Mouse (Mus musculus) neural tube, embryonic 15.5 days (tissue): ENCODE data around the gene Mtap. TPM values are rescaled to one million over a fixed set of nuclear protein-coding genes. Genes with fewer than 3 reads are reported as not detected.

Experiments
- ATAC-seq: fragments of 200-750 bp; cut with Nextera tagmentation; 2 replicates; pipeline ENCODE4 v1.8.0; 2017; ENCODE audit warnings: mild to moderate bottlenecking, moderate TSS enrichment, moderate library complexity; ENCODE audit not compliant: low FRiP score
- H3K27ac ChIP-seq: fragments of 300-500 bp; sonication (generic); replicated peaks from 2 replicates; pipeline ENCODE4 v1.5.1; 2015; ENCODE audit warnings: mild to moderate bottlenecking, inconsistent platforms
- H3K27me3 ChIP-seq: fragments of 300-500 bp; sonication (generic); replicated peaks from 2 replicates; pipeline ENCODE4 v1.6.1; 2015; ENCODE audit warnings: inconsistent platforms
- H3K36me3 ChIP-seq: fragments of 300-500 bp; sonication (generic); 2 replicates; pipeline ENCODE4 v1.6.1; 2015; ENCODE audit warnings: inconsistent platforms
- H3K4me1 ChIP-seq: fragments of 300-500 bp; sonication (generic); 2 replicates; pipeline ENCODE4 v1.6.1; 2015; ENCODE audit warnings: inconsistent platforms
- H3K4me2 ChIP-seq: fragments of 300-500 bp; sonication (generic); 2 replicates; pipeline ENCODE4 v1.6.1; 2015; ENCODE audit warnings: inconsistent platforms, mild to moderate bottlenecking, moderate library complexity
- H3K4me3 ChIP-seq: fragments of 300-500 bp; sonication (generic); replicated peaks from 2 replicates; pipeline ENCODE4 v1.5.1; 2015; ENCODE audit warnings: mild to moderate bottlenecking, inconsistent platforms
- H3K9ac ChIP-seq: fragments of 300-500 bp; sonication (generic); replicated peaks from 2 replicates; pipeline ENCODE4 v1.6.1; 2015; ENCODE audit warnings: mild to moderate bottlenecking, inconsistent platforms
- H3K9me3 ChIP-seq: fragments of 300-500 bp; sonication (generic); replicated peaks from 2 replicates; pipeline ENCODE4 v1.6.1; 2016; ENCODE audit warnings: inconsistent platforms
- WGBS: fragments of 180-500 bp; shearing (Covaris S2); methylation state at CpG from one replicate; pipeline ENCODE4 v1.1.7; 2015; ENCODE audit warnings: mixed read lengths; 5-methylcytosine and 5-hydroxymethylcytosine counted together
- polyA plus RNA-seq: library from polyadenylated mRNA; unstranded; fragments of >200 nt; fragmentation: Nextera tagmentation; extraction: Ambion mirVana; gene quantifications from 2 replicates; pipeline ENCODE4 v1.2.1, GENCODE M21; 2015

Gene Mtap
- polyA plus RNA-seq, 1 experiment from 2014 or later: 27.1 TPM

DNA sequence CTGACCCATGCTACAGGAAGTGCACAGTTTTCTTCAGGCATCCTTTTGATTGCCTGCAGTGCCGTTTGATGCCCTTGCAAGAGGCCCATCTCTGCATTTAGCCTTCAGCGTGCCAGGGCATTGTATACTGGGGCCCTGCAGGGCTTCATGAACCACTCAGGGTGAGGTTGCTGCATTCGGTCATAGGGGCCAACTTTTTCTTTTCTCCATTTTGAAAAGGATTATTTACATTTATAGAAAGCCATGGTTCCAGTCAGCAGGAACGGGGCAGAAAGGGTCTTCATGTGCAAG is 1.4 kb downstream of the Mtap start:
- Histone ChIP-seq H3K27me3 (no peaks in the 10 kb centered on the region), H3K9ac (0 out of 2 replicates have a peak overlapping the region, but pooled peaks have one; percentile 71), H3K4me3 (peak overlapping the region; percentile 84), H3K36me3 (no peaks in the 10 kb centered on the region), H3K4me1 (peaks cover 26% of the 10 kb centered on the region), H3K9me3 (no peaks in the 10 kb centered on the region), H3K4me2 (peak overlapping the region; percentile 90), H3K27ac (no peak overlapping the region)
- WGBS: 11% methylated on average over 4 of the region's 4 CpGs
- no peak for ATAC-seq

DNA sequence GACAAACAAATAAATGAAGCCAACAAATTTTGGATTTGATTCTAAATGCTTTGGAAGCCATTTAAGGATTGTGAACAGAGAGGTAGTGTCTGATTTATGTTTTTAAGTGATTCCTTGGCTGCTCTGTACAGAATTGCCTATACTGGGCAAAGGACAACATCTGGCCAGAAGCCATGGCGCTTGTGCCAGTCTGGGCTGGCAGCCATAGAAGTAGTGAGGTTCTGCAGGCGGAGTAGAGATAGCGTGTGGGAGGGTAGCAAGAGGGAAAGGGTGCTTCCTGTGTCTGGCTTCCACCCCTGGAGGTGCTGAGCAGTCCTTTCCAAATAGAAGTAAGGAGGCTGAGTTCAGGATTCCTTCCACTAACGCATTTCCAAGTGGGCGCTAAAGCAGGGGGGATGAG is 3.9 kb downstream of the Mtap start:
- H3K4me2 ChIP-seq: no peak overlapping the region
- H3K27ac ChIP-seq: no peak overlapping the region
- WGBS: 74% methylated on average over 5 of the region's 5 CpGs
- H3K36me3 ChIP-seq: no peaks in the 10 kb centered on the region
- H3K4me1 ChIP-seq: peaks cover 26% of the 10 kb centered on the region
- no peaks in the 10 kb centered on the region for H3K27me3 ChIP-seq
- no peak overlapping the region for H3K4me3 ChIP-seq
- ATAC-seq: no peak
- no peak overlapping the region for H3K9ac ChIP-seq
- no peaks in the 10 kb centered on the region for H3K9me3 ChIP-seq

DNA sequence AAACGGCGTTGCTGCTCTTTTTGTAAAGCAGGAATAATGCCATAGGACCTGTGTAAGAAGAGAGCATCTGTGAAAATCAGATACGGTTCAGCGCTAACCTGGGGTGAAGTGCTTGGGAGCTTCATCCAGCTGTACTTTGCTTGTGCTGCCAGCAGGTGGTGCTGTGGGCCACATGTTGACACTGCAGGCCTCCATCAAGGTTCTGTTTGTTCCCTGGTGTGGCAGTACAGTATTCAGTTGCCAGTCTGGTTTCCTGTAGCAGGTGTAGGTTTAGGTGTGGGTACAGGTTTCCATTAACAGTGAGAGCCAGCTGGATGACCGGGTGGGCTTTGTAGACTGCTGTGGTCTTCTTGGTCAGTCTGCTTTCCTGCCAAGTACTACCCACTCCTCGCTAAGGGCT is 8.5 kb downstream of the Mtap start:
- Histone ChIP-seq H3K4me2 (no peak overlapping the region), H3K36me3 (peaks cover 17% of the 10 kb centered on the region), H3K9ac (no peak overlapping the region), H3K27me3 (no peaks in the 10 kb centered on the region), H3K9me3 (no peaks in the 10 kb centered on the region), H3K4me3 (no peak overlapping the region), H3K27ac (no peak overlapping the region), H3K4me1 (peaks cover 5% of the 10 kb centered on the region; the same call in 1 of the 2 replicates)
- peak; percentile 78; the same call in 1 of the 2 replicates for ATAC-seq
- WGBS: 48% methylated on average over 6 of the region's 6 CpGs

DNA sequence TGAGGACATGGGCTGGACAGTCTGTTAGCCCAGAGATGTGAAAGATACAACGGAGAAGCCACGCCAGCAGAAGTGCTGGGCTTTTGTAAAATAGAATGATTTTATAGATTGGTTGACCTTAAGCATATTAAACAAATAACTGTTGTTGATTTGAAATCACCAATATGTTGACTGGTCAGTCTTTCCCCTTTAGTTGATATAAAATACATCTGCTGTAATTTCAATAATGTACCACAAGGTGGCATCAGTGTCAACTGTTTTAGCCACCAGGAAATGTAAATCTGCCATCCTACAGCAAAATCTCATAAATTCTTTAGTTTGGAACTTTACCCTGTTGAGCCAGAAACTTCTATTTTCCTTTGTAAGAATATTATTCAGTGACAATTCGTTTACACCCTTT is 9.4 kb downstream of the Mtap start:
- Histone ChIP-seq H3K27me3 (no peaks in the 10 kb centered on the region), H3K27ac (no peak overlapping the region), H3K4me1 (no peaks in the 10 kb centered on the region), H3K9ac (no peak overlapping the region), H3K4me2 (no peak overlapping the region), H3K9me3 (no peaks in the 10 kb centered on the region), H3K36me3 (peaks cover 19% of the 10 kb centered on the region), H3K4me3 (no peak overlapping the region)
- ATAC-seq: no peak
- 58% methylated on average over 3 of the region's 3 CpGs for WGBS

DNA sequence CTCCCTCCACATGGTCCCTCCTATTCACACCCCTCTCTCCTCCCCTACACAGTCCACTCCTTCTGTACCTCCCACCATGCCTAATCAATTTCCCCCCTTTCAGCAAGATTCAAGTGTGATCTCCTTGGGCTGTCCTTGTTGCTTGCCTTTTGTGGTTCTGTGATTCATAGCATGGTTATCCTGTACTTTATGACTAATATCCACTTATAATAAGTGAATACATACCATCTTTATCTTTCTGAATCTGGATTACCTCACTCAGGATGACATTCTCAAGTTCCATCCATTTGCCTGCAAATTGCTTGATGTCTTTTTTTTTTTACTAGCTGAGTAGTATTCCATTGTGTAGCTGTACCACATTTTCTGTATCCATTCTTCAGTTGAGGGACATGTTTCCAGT is 12.3 kb downstream of the Mtap start:
- no peaks in the 10 kb centered on the region for H3K4me1 ChIP-seq
- H3K9ac ChIP-seq: no peak overlapping the region
- H3K36me3 ChIP-seq: peaks cover 19% of the 10 kb centered on the region
- no peaks in the 10 kb centered on the region for H3K27me3 ChIP-seq
- no peak overlapping the region for H3K4me3 ChIP-seq
- no peak overlapping the region for H3K27ac ChIP-seq
- no peaks in the 10 kb centered on the region for H3K9me3 ChIP-seq
- H3K4me2 ChIP-seq: no peak overlapping the region
- no peak for ATAC-seq

DNA sequence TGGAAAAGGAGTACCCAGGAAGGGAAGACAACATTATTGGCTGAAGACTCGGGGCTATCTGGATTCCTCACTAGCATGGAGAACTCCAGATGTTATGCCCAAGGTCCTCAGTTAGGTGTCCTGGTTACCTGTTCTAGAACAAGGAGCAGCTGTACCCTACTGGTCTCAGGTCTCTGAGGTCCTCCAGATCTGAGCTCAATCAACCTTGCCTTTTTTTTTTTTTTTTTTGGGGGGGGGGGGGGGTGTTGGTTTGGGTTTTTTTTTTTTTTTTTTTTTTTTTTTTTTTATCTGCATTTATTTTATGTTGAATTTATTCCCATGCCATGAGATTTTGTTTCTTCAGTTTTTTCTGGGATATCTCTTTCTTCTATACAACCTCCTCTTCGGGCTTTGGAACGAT is 24.5 kb downstream of the Mtap start:
- Histone ChIP-seq H3K27me3 (no peaks in the 10 kb centered on the region), H3K9me3 (no peaks in the 10 kb centered on the region), H3K9ac (no peak overlapping the region), H3K36me3 (peaks cover 48% of the 10 kb centered on the region), H3K4me2 (no peak overlapping the region), H3K27ac (no peak overlapping the region), H3K4me3 (no peak overlapping the region), H3K4me1 (no peaks in the 10 kb centered on the region)
- WGBS: 97% methylated on average over 3 of the region's 3 CpGs
- ATAC-seq: no peak

DNA sequence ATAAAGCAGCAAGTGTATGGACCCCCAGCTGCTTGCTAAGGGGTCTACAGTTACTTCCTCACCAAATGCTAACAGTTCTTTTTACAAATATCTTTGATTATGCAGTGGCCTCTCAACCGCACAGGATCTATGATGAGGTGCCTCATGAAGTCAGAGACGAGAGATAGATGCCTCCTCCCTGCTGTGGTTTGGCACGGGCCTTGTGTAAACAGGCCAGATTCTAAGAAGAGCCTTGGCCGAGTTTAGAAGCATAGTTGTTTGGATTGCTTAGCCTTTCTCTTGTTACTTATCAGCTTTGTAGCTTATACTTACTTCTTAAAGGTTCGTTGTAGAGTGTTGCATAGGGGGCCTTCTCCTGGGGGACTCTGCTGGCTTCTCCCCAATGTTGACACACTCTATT is 25.6 kb downstream of the Mtap start:
- no peak overlapping the region for H3K27ac ChIP-seq
- no peaks in the 10 kb centered on the region for H3K9me3 ChIP-seq
- H3K4me3 ChIP-seq: no peak overlapping the region
- 86% methylated on average over 5 of the region's 5 CpGs for WGBS
- H3K36me3 ChIP-seq: peaks cover 38% of the 10 kb centered on the region
- no peak overlapping the region for H3K4me2 ChIP-seq
- no peak for ATAC-seq
- H3K27me3 ChIP-seq: no peaks in the 10 kb centered on the region
- no peaks in the 10 kb centered on the region for H3K4me1 ChIP-seq
- no peak overlapping the region for H3K9ac ChIP-seq

DNA sequence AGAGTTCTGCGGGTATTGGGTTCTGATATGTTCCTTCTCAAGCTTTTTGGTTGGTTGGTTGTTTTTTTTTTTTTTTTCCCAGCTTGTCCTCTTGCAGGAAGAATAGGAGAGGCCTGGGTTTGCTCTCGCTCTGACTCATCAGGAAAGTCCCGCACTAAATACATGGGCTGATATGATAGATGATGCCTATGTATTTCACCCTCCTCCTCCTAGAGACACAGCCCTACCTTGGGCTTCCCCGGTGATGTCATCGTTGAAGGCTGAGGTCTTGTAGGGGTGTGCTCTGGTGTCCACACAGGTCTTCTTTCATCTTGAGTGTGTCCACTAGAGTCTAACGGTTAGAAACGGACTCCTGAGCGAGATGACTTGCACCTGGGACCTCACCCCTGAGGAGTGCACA is 26.7 kb downstream of the Mtap start:
- no peak overlapping the region for H3K9ac ChIP-seq
- H3K4me2 ChIP-seq: no peak overlapping the region
- ATAC-seq: no peak
- no peaks in the 10 kb centered on the region for H3K27me3 ChIP-seq
- peaks cover 30% of the 10 kb centered on the region for H3K36me3 ChIP-seq
- H3K9me3 ChIP-seq: no peaks in the 10 kb centered on the region
- H3K4me1 ChIP-seq: no peaks in the 10 kb centered on the region
- no peak overlapping the region for H3K4me3 ChIP-seq
- H3K27ac ChIP-seq: no peak overlapping the region
- WGBS: 97% methylated on average over 8 of the region's 8 CpGs

DNA sequence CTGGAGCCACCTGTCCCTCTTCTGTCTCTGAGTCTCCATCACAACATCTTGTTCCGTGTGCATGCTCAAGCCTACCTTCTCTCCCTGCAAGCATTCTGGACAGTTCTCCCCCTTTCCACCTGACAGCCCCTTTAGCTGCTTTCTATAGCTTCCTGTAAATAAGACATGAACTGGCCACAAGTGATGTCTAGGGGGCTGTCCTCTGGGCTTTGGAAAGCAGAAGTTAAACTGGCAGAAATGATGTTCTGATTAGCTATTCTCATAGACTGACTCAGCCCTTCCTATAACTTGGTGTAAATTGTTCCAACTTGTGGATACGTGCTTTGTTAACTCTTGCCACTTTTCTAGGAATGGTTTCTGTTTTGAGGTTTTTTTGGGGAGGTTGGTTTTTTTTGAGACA is 27.8 kb downstream of the Mtap start:
- no peak overlapping the region for H3K9ac ChIP-seq
- no peak overlapping the region for H3K27ac ChIP-seq
- no peaks in the 10 kb centered on the region for H3K27me3 ChIP-seq
- H3K9me3 ChIP-seq: no peaks in the 10 kb centered on the region
- no peaks in the 10 kb centered on the region for H3K4me1 ChIP-seq
- H3K4me2 ChIP-seq: no peak overlapping the region
- no peak for ATAC-seq
- no peak overlapping the region for H3K4me3 ChIP-seq
- peaks cover 30% of the 10 kb centered on the region for H3K36me3 ChIP-seq
- WGBS: 96% methylated on average over 2 of the region's 2 CpGs

DNA sequence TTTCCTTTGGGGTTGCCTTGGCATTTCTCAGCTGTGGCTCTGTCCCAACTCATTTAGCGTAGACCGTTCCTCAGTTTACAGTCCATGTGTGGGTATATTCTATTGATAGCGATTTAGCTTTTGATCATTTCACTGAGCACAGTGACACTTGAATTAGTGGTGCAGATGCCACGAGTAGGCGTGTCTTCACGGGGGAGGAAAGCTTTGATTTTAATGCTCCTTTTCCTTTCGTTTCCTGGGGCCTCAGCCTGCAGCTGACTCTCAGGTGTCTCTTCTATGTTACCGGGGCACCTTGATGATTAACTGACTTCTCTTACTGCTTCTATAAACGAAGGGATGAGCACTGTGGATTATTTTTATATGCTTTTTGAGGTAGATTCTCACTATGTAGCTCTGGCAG is 32.0 kb downstream of the Mtap start:
- no peaks in the 10 kb centered on the region for H3K27me3 ChIP-seq
- ATAC-seq: no peak
- H3K9ac ChIP-seq: no peak overlapping the region
- H3K4me1 ChIP-seq: no peaks in the 10 kb centered on the region
- no peaks in the 10 kb centered on the region for H3K9me3 ChIP-seq
- H3K36me3 ChIP-seq: peaks cover 35% of the 10 kb centered on the region
- H3K4me3 ChIP-seq: no peak overlapping the region
- 94% methylated on average over 9 of the region's 9 CpGs for WGBS
- H3K4me2 ChIP-seq: no peak overlapping the region
- H3K27ac ChIP-seq: no peak overlapping the region

DNA sequence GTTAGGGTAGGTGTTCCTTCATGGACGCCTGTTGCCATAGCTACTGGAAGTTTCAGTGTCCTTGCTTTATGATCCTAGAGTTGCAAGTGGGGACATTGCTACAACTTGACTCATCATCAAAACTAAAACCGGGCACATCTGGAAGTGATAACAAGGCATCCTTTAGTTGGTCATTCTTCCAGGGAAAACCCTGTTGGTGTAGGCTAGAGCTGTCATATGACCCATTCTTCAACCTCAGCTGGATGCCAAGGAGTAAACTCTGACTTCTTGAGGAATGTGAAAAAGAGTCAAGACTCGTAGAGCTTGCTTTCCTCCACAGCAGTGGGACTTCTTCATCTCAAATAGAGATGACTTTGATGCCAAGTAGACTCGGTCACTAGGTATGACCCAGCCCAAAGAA is 32.8 kb downstream of the Mtap start:
- no peak overlapping the region for H3K4me3 ChIP-seq
- no peaks in the 10 kb centered on the region for H3K27me3 ChIP-seq
- H3K4me1 ChIP-seq: no peaks in the 10 kb centered on the region
- H3K9ac ChIP-seq: no peak overlapping the region
- no peak overlapping the region for H3K27ac ChIP-seq
- no peak for ATAC-seq
- WGBS: 86% methylated on average over 4 of the region's 4 CpGs
- H3K9me3 ChIP-seq: no peaks in the 10 kb centered on the region
- no peak overlapping the region for H3K4me2 ChIP-seq
- H3K36me3 ChIP-seq: peaks cover 36% of the 10 kb centered on the region

DNA sequence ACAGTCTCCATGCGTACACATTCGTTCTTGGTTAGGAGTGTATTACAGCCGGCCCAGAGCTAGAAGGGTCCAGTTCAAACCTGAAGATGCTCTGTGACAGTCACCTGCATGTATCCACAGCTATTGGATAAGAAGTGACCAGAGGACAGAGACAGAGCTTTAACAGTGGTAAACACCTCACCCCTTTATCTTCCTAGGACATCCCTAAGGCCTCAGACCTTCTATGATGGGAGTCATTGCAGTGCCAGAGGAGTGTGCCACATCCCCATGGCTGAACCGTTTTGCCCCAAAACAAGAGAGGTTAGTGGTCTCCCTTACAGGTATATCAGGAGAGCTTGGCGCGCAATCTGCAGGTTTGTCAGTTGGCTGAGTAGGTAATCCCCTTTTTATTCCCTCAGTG is 34.0 kb downstream of the Mtap start:
- no peak overlapping the region for H3K4me3 ChIP-seq
- no peaks in the 10 kb centered on the region for H3K4me1 ChIP-seq
- no peak for ATAC-seq
- H3K9ac ChIP-seq: no peak overlapping the region
- 96% methylated on average over 6 of the region's 6 CpGs for WGBS
- H3K4me2 ChIP-seq: no peak overlapping the region
- no peaks in the 10 kb centered on the region for H3K9me3 ChIP-seq
- no peaks in the 10 kb centered on the region for H3K27me3 ChIP-seq
- peaks cover 36% of the 10 kb centered on the region for H3K36me3 ChIP-seq
- H3K27ac ChIP-seq: no peak overlapping the region

DNA sequence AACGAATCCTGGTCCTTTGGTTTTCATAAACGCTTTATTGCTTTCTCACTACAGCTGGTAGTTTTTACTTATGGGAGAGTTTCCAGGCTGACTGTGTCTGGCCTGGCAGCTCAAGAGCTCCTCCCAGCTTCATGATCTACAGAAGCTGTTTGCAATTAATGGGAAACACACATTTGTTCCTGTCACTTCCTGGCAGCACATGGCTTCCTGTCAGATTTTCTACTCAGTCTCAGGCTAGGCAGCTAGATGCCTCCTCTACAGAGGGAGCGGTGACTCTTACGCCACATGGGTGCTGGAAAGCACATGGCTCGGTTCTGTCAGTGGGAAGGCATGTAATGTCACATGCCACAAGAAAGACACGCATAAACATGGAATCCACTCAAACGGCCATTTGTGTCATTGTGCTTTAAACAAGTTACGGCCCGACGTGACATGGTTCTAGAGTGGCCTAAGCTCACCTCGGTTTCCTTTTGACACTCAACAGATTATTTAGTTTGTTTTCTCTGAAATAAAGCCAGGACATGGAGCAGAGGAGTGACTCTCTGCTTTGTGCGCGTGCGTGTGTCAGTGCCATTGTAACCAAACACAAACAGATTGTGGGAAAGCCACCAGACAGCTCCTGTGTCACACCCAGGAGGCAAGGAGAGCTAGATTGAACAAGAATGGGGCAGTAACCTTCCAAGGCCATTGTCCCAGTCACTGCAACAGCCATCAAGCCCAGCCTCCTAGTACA is 36.1 kb downstream of the Mtap start:
- peaks cover 44% of the 10 kb centered on the region for H3K36me3 ChIP-seq
- no peak for ATAC-seq

More for the DNA sequence above, 36.1 kb downstream of the Mtap start:
- Histone ChIP-seq H3K27ac (no peak overlapping the region), H3K4me2 (no peak overlapping the region), H3K27me3 (no peaks in the 10 kb centered on the region), H3K4me1 (no peaks in the 10 kb centered on the region), H3K4me3 (no peak overlapping the region), H3K9me3 (no peaks in the 10 kb centered on the region), H3K9ac (no peak overlapping the region)
- WGBS: 96% methylated on average over 14 of the region's 14 CpGs
